Mouse (Mus musculus): Measurements from ENCODE around the gene Enpp4. TPM values are rescaled to one million over a fixed set of nuclear protein-coding genes. Genes with fewer than 3 reads are reported as not detected.

Enpp4 gene
- total RNA-seq (2023): 3.3 and 4.3 TPM in 2 replicates

GRCm38 (mm10) chr17:44105287-44106138 lies at the start of gene Enpp4:
Gene Enpp4, minus strand, starts transcription at chr17:44105809.

GRCm38 (mm10) chr17:44078631-44079350 lies 26.8 kb downstream of the Enpp4 start, which contains the start of gene Enpp5:
Gene Enpp5, plus strand, starts transcription at chr17:44078813.

Other genes starting within 250 kb of the Enpp4 start
- gene Enpp5, start 27.0 kb downstream of the Enpp4 start, total RNA-seq (2023): 5.2 and 6.8 TPM in 2 replicates
- gene Clic5, start 82.8 kb upstream of the Enpp4 start, total RNA-seq (2023): 0.09 TPM in 1 of 2 replicates, not detected in the other

Data from neutrophil, adult 65 days (primary cell).